Mouse (Mus musculus) C2C12 (cell line): Measurements from ENCODE around the gene C2cd3.

Source experiments
- CTCF ChIP-seq: IDR thresholded peaks from one replicate; pipeline ENCODE4 v1.5.1; 2011; ENCODE audit not compliant: control insufficient read depth, insufficient read depth, insufficient read length
- MAX ChIP-seq: IDR thresholded peaks from one replicate; pipeline ENCODE4 v1.6.1; 2011; ENCODE audit warnings: mild to moderate bottlenecking, control low read depth
- MYOG ChIP-seq: IDR thresholded peaks from one replicate; pipeline ENCODE4 v1.6.1; 2011; ENCODE audit not compliant: control insufficient read depth, insufficient read length; ENCODE audit errors: extremely low read depth

GRCm38 (mm10) chr7:100464248-100464647 lies 92.2 kb downstream of the C2cd3 start:
- no peak for TF ChIP-seq CTCF
- TF ChIP-seq MAX = no peak
- no peak for TF ChIP-seq MYOG
